Mouse (Mus musculus): ENCODE measurements around the gene Irx5.

- no peak for TF ChIP-seq POLR2A (IDR thresholded peaks at IDR 0.05; ENCODE audit: borderline replicate concordance, extremely low read depth, insufficient read depth, insufficient read length, poor library complexity, severe bottlenecking)
- no peak for TF ChIP-seq CTCF (IDR thresholded peaks at IDR 0.05; ENCODE audit: borderline replicate concordance, extremely low read depth, insufficient read depth, insufficient read length)
These were observed 945 bp downstream of the Irx5 start for GRCm38 (mm10) chr8:92358141-92358999.
